Mouse (Mus musculus): ENCODE data around the gene Dnah5.

GRCm38 (mm10) chr15:28166090-28166489 lies 37.5 kb upstream of the Dnah5 start:
- TF ChIP-seq EP300 (IDR thresholded peaks at IDR 0.05; ENCODE audit: low read depth), result no peak
- no peak for TF ChIP-seq CTCF (IDR thresholded peaks at IDR 0.05; ENCODE audit: low read depth)
